Mouse (Mus musculus) cerebellum, adult 2 months (tissue): ENCODE measurements at regions not wholly inside any gene's neighbourhood (a gene's known extent, or its start where the extent isn't known, plus 50 kb on each side); places are given as distances from the start of the nearest gene placed in this dataset.
A peak's percentile ranks its signal among the peaks of the same experiment; 100 is the strongest.

ENCODE experiments used
- DNase-seq, 2 experiments: peaks; one replicate each; pipeline ENCODE4 v3.0.0; 2021
- H3K27ac ChIP-seq: fragments of 200-500 bp; 2 replicates; pipeline ENCODE4 v1.5.1; 2012; ENCODE audit warnings: low read length, control low read depth, inconsistent platforms; ENCODE audit not compliant: insufficient read depth
- H3K27me3 ChIP-seq: fragments of 200-500 bp; 2 replicates; pipeline ENCODE4 v1.6.1; 2012; ENCODE audit warnings: inconsistent platforms, mild to moderate bottlenecking, low read length, moderate library complexity; ENCODE audit not compliant: control insufficient read depth, insufficient read depth
- H3K4me1 ChIP-seq: fragments of 200-500 bp; 2 replicates; pipeline ENCODE4 v1.6.1; 2011; ENCODE audit warnings: low read length; ENCODE audit not compliant: control insufficient read depth, insufficient read depth
- H3K4me3 ChIP-seq: fragments of 200-500 bp; replicated peaks from 2 replicates; pipeline ENCODE3; 2011; ENCODE audit warnings: mild to moderate bottlenecking, low read depth, low read length, control low read depth; ENCODE audit not compliant: insufficient read depth
- CTCF ChIP-seq: fragments of 200-500 bp; IDR thresholded peaks from 2 replicates; pipeline ENCODE4 v1.5.1; 2011; ENCODE audit warnings: low read depth, mild to moderate bottlenecking, control low read depth, low read length, moderate library complexity, borderline replicate concordance; ENCODE audit not compliant: insufficient read depth
- POLR2A ChIP-seq: fragments of 200-500 bp; IDR thresholded peaks from 2 replicates; pipeline ENCODE4 v1.6.1; 2011; ENCODE audit warnings: low read length, control low read depth, borderline replicate concordance; ENCODE audit not compliant: insufficient read depth
- WGBS: fragments of 180-500 bp; shearing (Covaris S2); methylation state at CpG from one replicate; pipeline ENCODE4 v1.1.7; 2018; 5-methylcytosine and 5-hydroxymethylcytosine counted together

DNA sequence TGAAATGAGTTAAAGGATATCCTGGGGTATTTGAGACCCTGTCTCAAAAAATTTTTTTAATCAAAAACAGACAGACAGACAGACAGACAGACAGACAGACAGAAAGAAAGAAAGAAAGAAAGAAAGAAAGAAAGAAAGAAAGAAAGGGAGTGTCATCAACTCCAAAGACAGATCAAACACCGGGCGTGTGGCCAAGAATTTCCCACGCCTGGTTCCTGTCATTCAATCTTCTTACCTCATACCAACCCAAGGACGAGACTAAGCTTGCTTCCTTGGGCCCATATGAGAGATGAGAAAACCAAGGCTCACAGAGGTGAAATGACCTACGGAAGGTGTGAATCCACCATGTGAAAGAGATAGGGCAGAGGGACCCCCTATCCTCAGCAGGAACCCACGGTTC, 530.7 kb upstream of the Tbx3 start:
- no peaks in the 10 kb centered on the region for H3K4me1 ChIP-seq
- DNase-seq = no peak

DNA sequence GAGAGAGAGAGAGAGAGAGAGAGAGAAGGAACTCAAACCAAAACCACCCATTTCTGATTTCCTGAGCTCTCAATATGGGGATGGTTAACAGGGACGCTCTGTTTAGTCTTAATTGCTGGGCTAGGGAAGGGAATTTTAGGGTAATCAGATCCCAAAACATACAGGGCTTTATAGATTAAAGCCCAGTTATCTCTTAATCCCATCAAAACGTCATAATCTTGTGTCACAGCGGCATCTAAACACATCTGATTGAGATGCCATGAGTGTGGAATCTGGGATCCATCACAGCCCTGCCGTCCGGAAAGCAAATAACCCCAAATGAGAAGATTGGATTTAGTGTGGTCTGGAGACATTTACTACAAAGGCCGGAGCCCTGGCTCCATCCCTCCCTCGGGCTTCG, 527.1 kb upstream of the Tbx3 start:
- DNase-seq = no peak
- H3K4me1 ChIP-seq = no peaks in the 10 kb centered on the region
- H3K4me3 ChIP-seq = no peak overlapping the region
- WGBS = 86% methylated on average over 8 of the region's 8 CpGs
- TF ChIP-seq POLR2A (no peak), CTCF (no peak)
- H3K27me3 ChIP-seq = no peaks in the 10 kb centered on the region; the same call in 1 of the 2 replicates
- H3K27ac ChIP-seq = no peak overlapping the region

More for the DNA sequence above, 530.7 kb upstream of the Tbx3 start:
- TF ChIP-seq POLR2A (no peak), CTCF (no peak)
- no peaks in the 10 kb centered on the region; the same call in 1 of the 2 replicates for H3K27me3 ChIP-seq
- 75% methylated on average over 6 of the region's 6 CpGs for WGBS
- H3K4me3 ChIP-seq = no peak overlapping the region
- no peak overlapping the region for H3K27ac ChIP-seq

DNA sequence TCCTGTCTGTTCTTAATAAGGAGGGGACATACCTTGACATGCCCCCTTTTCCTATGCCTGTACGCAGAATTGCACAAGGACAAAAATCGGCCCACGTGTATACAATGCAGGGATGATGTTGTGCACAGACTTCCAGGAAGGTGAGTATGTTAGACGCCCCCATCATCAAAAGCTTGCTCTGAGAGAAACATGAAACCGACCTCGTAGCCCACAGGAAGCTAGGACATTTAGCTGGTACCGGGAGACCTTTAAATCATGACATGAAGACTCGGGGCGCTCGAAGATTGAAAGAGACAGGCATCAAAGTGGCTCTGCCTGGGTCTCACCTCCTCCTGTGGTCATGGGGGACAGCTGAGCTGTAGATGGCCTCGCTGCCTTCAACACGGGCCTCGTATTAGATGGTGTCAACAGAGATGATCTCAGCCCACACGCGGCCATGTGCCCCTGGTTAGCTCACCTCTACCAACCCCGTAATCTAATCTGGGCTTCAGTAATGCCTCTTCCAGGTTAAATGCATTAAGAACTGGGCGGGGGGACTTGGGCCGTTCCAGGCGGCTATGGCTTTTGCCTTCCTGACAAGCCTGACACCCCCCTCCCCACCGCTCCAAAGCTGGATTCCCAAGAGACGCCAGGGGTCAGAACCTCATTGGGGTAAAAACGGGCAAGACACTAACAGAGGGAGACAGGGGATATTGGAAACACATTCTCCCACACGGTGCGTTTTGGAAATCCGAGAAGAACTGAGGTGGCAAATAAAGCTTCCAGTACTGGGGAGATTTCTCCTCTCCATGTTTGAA, 520.9 kb upstream of the Tbx3 start:
- H3K27ac ChIP-seq = no peak overlapping the region
- H3K27me3 ChIP-seq = no peaks in the 10 kb centered on the region; the same call in 1 of the 2 replicates
- 90% methylated on average over 25 of the region's 25 CpGs for WGBS
- no peak for DNase-seq
- no peak overlapping the region for H3K4me3 ChIP-seq
- TF ChIP-seq POLR2A (no peak), CTCF (no peak)
- H3K4me1 ChIP-seq = no peaks in the 10 kb centered on the region

DNA sequence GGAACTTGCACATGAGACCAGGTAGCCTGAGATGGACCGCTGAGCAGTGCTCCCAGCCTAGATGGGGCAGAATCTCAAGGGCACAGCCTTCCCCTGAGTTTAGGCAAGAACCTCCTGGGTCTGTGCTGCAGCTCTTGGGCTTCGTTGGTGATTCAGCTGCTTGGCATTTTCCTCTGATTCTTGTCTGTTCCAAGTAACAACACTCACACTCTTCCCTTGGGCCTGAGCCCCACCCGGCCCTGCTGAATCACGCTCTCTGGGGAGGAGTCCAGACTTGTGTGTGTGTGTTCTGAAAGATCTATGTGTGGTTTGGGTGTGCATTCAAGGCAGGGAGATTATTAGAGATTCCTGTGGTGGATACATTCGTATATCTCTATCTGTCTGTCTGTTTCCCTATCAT, 517.4 kb upstream of the Tbx3 start:
- DNase-seq = no peak
- 91% methylated on average over 5 of the region's 5 CpGs for WGBS
- Histone ChIP-seq H3K27me3 (no peaks in the 10 kb centered on the region; the same call in 1 of the 2 replicates), H3K27ac (no peak overlapping the region), H3K4me3 (no peak overlapping the region), H3K4me1 (no peaks in the 10 kb centered on the region)
- no peak for TF ChIP-seq CTCF
- no peak for TF ChIP-seq POLR2A

DNA sequence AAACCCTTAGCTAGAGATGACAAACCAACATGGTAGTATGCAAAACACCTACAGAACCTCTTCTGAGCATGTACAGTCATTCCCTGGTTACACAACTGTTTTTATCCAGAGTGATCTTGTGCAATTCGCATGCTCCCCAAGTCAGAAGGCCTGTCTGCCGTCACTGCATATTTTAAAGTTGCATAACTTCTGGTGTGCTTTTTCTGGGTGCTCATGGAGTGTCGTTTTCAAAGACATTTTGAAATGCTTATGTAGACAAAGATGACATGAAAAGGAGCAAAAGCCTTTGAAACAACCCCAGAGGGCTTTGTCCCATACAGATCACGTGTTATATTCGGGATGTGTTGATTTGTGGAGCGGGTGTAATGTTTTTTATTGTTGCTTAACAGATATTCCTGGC, 513.8 kb upstream of the Tbx3 start:
- H3K27ac ChIP-seq = no peak overlapping the region
- TF ChIP-seq CTCF (no peak), POLR2A (no peak)
- no peaks in the 10 kb centered on the region; the same call in 1 of the 2 replicates for H3K27me3 ChIP-seq
- 91% methylated on average over 6 of the region's 6 CpGs for WGBS
- no peak overlapping the region for H3K4me3 ChIP-seq
- no peak for DNase-seq
- no peaks in the 10 kb centered on the region for H3K4me1 ChIP-seq

DNA sequence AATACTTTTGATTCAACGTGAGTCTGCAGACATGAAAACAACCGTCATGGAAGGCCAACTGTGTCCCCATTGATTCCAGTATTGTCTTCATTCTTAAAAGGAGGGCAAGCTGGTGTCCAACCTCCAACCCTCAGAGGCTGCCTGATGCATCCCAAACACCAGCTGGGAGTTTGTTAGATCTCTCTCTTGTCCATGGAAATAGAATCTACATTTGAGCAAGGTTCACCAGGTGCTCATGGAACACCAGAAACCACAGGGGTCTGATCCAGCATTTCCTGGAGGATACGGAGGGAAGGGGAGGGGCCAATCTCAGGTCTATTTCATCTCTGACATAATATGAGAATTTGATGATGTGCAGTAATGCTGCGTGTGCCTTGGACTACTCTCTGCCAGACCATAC, 512.3 kb upstream of the Tbx3 start:
- no peak for TF ChIP-seq POLR2A
- no peak for TF ChIP-seq CTCF

DNA sequence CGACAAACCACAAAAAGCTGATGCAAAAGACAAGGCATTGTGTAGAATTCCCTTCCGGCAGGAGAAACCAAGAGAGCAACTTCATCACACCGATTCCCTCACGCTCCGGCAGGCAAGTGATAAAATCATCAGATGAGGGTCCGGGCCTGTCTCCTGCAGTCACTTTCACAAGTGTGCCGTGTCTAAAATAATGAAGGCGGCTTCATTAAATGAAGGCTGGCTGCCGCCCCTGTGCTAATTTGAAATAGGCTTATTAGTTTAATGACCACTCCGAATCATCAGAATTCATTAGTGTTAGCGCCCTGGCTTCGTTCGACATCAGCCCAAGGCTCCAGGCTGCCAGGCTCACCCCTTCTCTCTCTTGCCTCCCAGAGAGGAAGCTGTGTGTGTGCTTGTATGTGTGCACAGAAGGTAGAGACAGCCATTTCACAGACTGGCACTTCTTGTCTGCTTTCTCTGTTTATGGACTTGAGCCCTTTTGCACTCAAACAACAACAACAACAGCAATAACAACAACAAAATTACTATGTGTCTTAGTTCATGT, 508.3 kb upstream of the Tbx3 start:
- 69% methylated on average over 13 of the region's 13 CpGs for WGBS
- Histone ChIP-seq H3K4me1 (no peaks in the 10 kb centered on the region), H3K27ac (no peak overlapping the region), H3K4me3 (no peak overlapping the region), H3K27me3 (no peaks in the 10 kb centered on the region; the same call in 1 of the 2 replicates)
- TF ChIP-seq CTCF (no peak), POLR2A (no peak)
- no peak for DNase-seq

More for the DNA sequence above, 512.3 kb upstream of the Tbx3 start:
- 79% methylated on average over 4 of the region's 4 CpGs for WGBS
- no peaks in the 10 kb centered on the region; the same call in 1 of the 2 replicates for H3K27me3 ChIP-seq
- H3K4me1 ChIP-seq = no peaks in the 10 kb centered on the region
- no peak for DNase-seq
- H3K27ac ChIP-seq = no peak overlapping the region
- no peak overlapping the region for H3K4me3 ChIP-seq

DNA sequence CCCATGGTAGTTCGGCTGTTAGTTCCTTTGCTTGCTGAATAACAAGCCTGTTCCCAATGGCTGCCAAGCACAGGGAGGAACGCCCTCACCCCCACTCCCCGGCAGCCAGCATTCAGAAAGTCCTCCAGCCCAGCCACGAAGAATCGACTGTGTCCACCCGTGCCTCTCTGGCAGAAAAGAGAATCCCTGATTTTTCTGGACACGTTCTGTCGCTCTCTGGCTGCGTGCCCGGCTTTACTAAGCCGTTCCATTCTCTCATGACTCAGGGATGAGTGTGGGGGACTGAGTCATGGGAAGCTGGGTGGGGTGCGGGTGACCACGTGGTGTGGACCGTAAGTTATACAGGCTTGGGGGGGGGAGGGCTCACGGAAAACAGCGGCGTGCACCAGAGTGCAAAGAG, 502.8 kb upstream of the Tbx3 start:
- H3K4me1 ChIP-seq = peaks cover 4% of the 10 kb centered on the region; the same call in 1 of the 2 replicates

More for the DNA sequence above, 502.8 kb upstream of the Tbx3 start:
- H3K27me3 ChIP-seq = no peaks in the 10 kb centered on the region
- no peak overlapping the region for H3K27ac ChIP-seq
- TF ChIP-seq POLR2A = no peak
- TF ChIP-seq CTCF = no peak
- peak overlapping the region; percentile 27 for H3K4me3 ChIP-seq
- peak; percentile 63 to 74 for DNase-seq
- WGBS = 4% methylated on average over 17 of the region's 17 CpGs
